Mouse (Mus musculus): ENCODE measurements at regions not wholly inside any gene's neighbourhood (a gene's known extent, or its start where the extent isn't known, plus 50 kb on each side); places are given as distances from the start of the nearest gene placed in this dataset.

GRCm38 (mm10) chr7:72584427-72584826, 278.0 kb upstream of the Mctp2 start:
- TF ChIP-seq EP300 (optimal IDR thresholded peaks at IDR 0.05) (no peak), CTCF (IDR thresholded peaks at IDR 0.05; ENCODE audit: low read depth) (no peak)
- Histone ChIP-seq H3K4me3 (ENCODE audit: low read depth, low read length) (no peak overlapping the region), H3K36me3 (ENCODE audit: control insufficient read depth, insufficient read depth, low read length) (no peaks in the 10 kb centered on the region), H3K9ac (ENCODE audit: low read length) (no peak overlapping the region), H3K9me3 (ENCODE audit: control insufficient read depth, low read length) (no peaks in the 10 kb centered on the region), H3K4me2 (replicated peaks; ENCODE audit: low read depth) (no peak overlapping the region), H3K27me3 (ENCODE audit: control insufficient read depth, insufficient read depth, low read length) (no peaks in the 10 kb centered on the region), H3K4me1 (replicated peaks; ENCODE audit: control insufficient read depth, insufficient read depth) (no peaks in the 10 kb centered on the region), H3K27ac (replicated peaks) (no peak overlapping the region)
- no peak for ATAC-seq (ENCODE audit: low FRiP score, low TSS enrichment)
- 70% methylated on average over 3 of the region's 3 CpGs for WGBS
- DNase-seq (ENCODE audit: low spot score): no peak

- no peak for TF ChIP-seq CTCF (IDR thresholded peaks at IDR 0.05; ENCODE audit: low read depth)
- Histone ChIP-seq H3K4me2 (replicated peaks; ENCODE audit: low read depth) (no peak overlapping the region), H3K36me3 (ENCODE audit: control insufficient read depth, insufficient read depth, low read length) (no peaks in the 10 kb centered on the region), H3K9ac (ENCODE audit: low read length) (no peak overlapping the region), H3K27ac (replicated peaks) (no peak overlapping the region), H3K9me3 (ENCODE audit: control insufficient read depth, low read length) (no peaks in the 10 kb centered on the region), H3K4me1 (replicated peaks; ENCODE audit: control insufficient read depth, insufficient read depth) (no peaks in the 10 kb centered on the region), H3K4me3 (ENCODE audit: low read depth, low read length) (no peak overlapping the region), H3K27me3 (ENCODE audit: control insufficient read depth, insufficient read depth, low read length) (no peaks in the 10 kb centered on the region)
- ATAC-seq (ENCODE audit: low FRiP score, low TSS enrichment) (no peak), DNase-seq (ENCODE audit: low spot score) (no peak)
- 55% methylated on average over 3 of the region's 3 CpGs for WGBS
These were observed 282.8 kb upstream of the Mctp2 start for GRCm38 (mm10) chr7:72589241-72589668.

GRCm38 (mm10) chr7:72590351-72591115, 284.1 kb upstream of the Mctp2 start:
- no peak for TF ChIP-seq EP300 (optimal IDR thresholded peaks at IDR 0.05)
- no peak for TF ChIP-seq CTCF (IDR thresholded peaks at IDR 0.05; ENCODE audit: low read depth)
- no peak overlapping the region for H3K4me3 ChIP-seq (ENCODE audit: low read depth, low read length)
- no peak overlapping the region for H3K9ac ChIP-seq (ENCODE audit: low read length)
- no peak overlapping the region for H3K4me2 ChIP-seq (replicated peaks; ENCODE audit: low read depth)
- H3K36me3 ChIP-seq (ENCODE audit: control insufficient read depth, insufficient read depth, low read length): no peaks in the 10 kb centered on the region
- ATAC-seq (ENCODE audit: low FRiP score, low TSS enrichment): no peak
- no peak for DNase-seq (ENCODE audit: low spot score)
- H3K9me3 ChIP-seq (ENCODE audit: control insufficient read depth, low read length): no peaks in the 10 kb centered on the region
- no peaks in the 10 kb centered on the region for H3K4me1 ChIP-seq (replicated peaks; ENCODE audit: control insufficient read depth, insufficient read depth)
- no peaks in the 10 kb centered on the region for H3K27me3 ChIP-seq (ENCODE audit: control insufficient read depth, insufficient read depth, low read length)
- WGBS: 72% methylated on average over 4 of the region's 4 CpGs
- H3K27ac ChIP-seq (replicated peaks): no peak overlapping the region

- Histone ChIP-seq H3K36me3 (ENCODE audit: control insufficient read depth, insufficient read depth, low read length) (no peaks in the 10 kb centered on the region), H3K27ac (replicated peaks) (no peak overlapping the region), H3K27me3 (ENCODE audit: control insufficient read depth, insufficient read depth, low read length) (no peaks in the 10 kb centered on the region), H3K9me3 (ENCODE audit: control insufficient read depth, low read length) (no peaks in the 10 kb centered on the region), H3K9ac (ENCODE audit: low read length) (no peak overlapping the region), H3K4me2 (replicated peaks; ENCODE audit: low read depth) (no peak overlapping the region), H3K4me3 (ENCODE audit: low read depth, low read length) (no peak overlapping the region), H3K4me1 (replicated peaks; ENCODE audit: control insufficient read depth, insufficient read depth) (no peaks in the 10 kb centered on the region)
- DNase-seq (ENCODE audit: low spot score): no peak
- ATAC-seq (ENCODE audit: low FRiP score, low TSS enrichment): no peak
- 54% methylated on average over 6 of the region's 6 CpGs for WGBS
- no peak for TF ChIP-seq EP300 (optimal IDR thresholded peaks at IDR 0.05)
- no peak for TF ChIP-seq CTCF (IDR thresholded peaks at IDR 0.05; ENCODE audit: low read depth)
These were observed 285.7 kb upstream of the Mctp2 start for GRCm38 (mm10) chr7:72592110-72592509.

GRCm38 (mm10) chr7:72592649-72593048, 286.2 kb upstream of the Mctp2 start:
- H3K4me3 ChIP-seq (ENCODE audit: low read depth, low read length): no peak overlapping the region
- 67% methylated on average over 3 of the region's 3 CpGs for WGBS
- ATAC-seq (ENCODE audit: low FRiP score, low TSS enrichment): no peak

GRCm38 (mm10) chr7:72593259-72593658, 286.9 kb upstream of the Mctp2 start:
- ATAC-seq (ENCODE audit: low FRiP score, low TSS enrichment): no peak
- H3K4me1 ChIP-seq (replicated peaks; ENCODE audit: control insufficient read depth, insufficient read depth): no peaks in the 10 kb centered on the region
- H3K9ac ChIP-seq (ENCODE audit: low read length): no peak overlapping the region
- no peaks in the 10 kb centered on the region for H3K36me3 ChIP-seq (ENCODE audit: control insufficient read depth, insufficient read depth, low read length)
- WGBS: 50% methylated on average over 1 of the region's 1 CpGs
- TF ChIP-seq EP300 (optimal IDR thresholded peaks at IDR 0.05) (no peak), CTCF (IDR thresholded peaks at IDR 0.05; ENCODE audit: low read depth) (no peak)
- no peak overlapping the region for H3K27ac ChIP-seq (replicated peaks)
- DNase-seq (ENCODE audit: low spot score): no peak
- no peak overlapping the region for H3K4me2 ChIP-seq (replicated peaks; ENCODE audit: low read depth)
- no peak overlapping the region for H3K4me3 ChIP-seq (ENCODE audit: low read depth, low read length)
- no peaks in the 10 kb centered on the region for H3K27me3 ChIP-seq (ENCODE audit: control insufficient read depth, insufficient read depth, low read length)
- H3K9me3 ChIP-seq (ENCODE audit: control insufficient read depth, low read length): no peaks in the 10 kb centered on the region

More at GRCm38 (mm10) chr7:72592649-72593048, 286.2 kb upstream of the Mctp2 start:
- no peaks in the 10 kb centered on the region for H3K9me3 ChIP-seq (ENCODE audit: control insufficient read depth, low read length)
- no peak for DNase-seq (ENCODE audit: low spot score)
- no peaks in the 10 kb centered on the region for H3K4me1 ChIP-seq (replicated peaks; ENCODE audit: control insufficient read depth, insufficient read depth)
- H3K27me3 ChIP-seq (ENCODE audit: control insufficient read depth, insufficient read depth, low read length): no peaks in the 10 kb centered on the region
- no peaks in the 10 kb centered on the region for H3K36me3 ChIP-seq (ENCODE audit: control insufficient read depth, insufficient read depth, low read length)
- H3K27ac ChIP-seq (replicated peaks): no peak overlapping the region
- H3K9ac ChIP-seq (ENCODE audit: low read length): no peak overlapping the region
- H3K4me2 ChIP-seq (replicated peaks; ENCODE audit: low read depth): no peak overlapping the region
- TF ChIP-seq EP300 (optimal IDR thresholded peaks at IDR 0.05) (no peak), CTCF (IDR thresholded peaks at IDR 0.05; ENCODE audit: low read depth) (no peak)
